Mouse (Mus musculus) liver, embryonic 14.5 days (tissue): ENCODE measurements around the gene Gm9508. TPM values are rescaled to one million over a fixed set of nuclear protein-coding genes. Genes with fewer than 3 reads are reported as not detected.

Experiments
- ATAC-seq: fragments of 200-750 bp; cut with Nextera tagmentation; 2 replicates; pipeline ENCODE4 v1.8.0; 2017; ENCODE audit warnings: moderate number of reproducible peaks, mild to moderate bottlenecking, moderate library complexity; ENCODE audit not compliant: insufficient read depth
- DNase-seq, 3 experiments: peaks; one replicate each; pipeline ENCODE4 v3.0.0-alpha.2; 2012 to 2013; ENCODE audit warnings: low read depth in 3 of 3, low spot score in 3 of 3
- H3K27ac ChIP-seq: fragments of 300-500 bp; sonication (generic); 2 replicates; pipeline ENCODE4 v1.5.1; 2014; ENCODE audit warnings: moderate library complexity, mild to moderate bottlenecking, control low read depth, inconsistent platforms
- H3K27me3 ChIP-seq: fragments of 300-500 bp; sonication (generic); 2 replicates; pipeline ENCODE4 v1.6.1; 2014; ENCODE audit warnings: mild to moderate bottlenecking, low read length, moderate library complexity; ENCODE audit not compliant: control insufficient read depth, insufficient read depth
- H3K36me3 ChIP-seq: fragments of 300-500 bp; sonication (generic); replicated peaks from 2 replicates; pipeline ENCODE4 v1.6.1; 2014; ENCODE audit warnings: low read depth; ENCODE audit not compliant: control insufficient read depth, insufficient read depth
- H3K4me1 ChIP-seq, 2 experiments: fragments of 200-500 bp in 1 of 2; fragments of 300-500 bp in 1 of 2; sonication (generic) in 1 of 2; replicated peaks; 2 replicates each; pipeline ENCODE4 v1.6.1; 2012 to 2014; ENCODE audit warnings: antibody characterized with exemption in 1 of 2, inconsistent platforms in 1 of 2, low read length in 1 of 2; ENCODE audit not compliant: control insufficient read depth in 2 of 2, insufficient read depth in 2 of 2
- H3K4me2 ChIP-seq: fragments of 300-500 bp; sonication (generic); 2 replicates; pipeline ENCODE4 v1.6.1; 2014; ENCODE audit warnings: low read depth, mild to moderate bottlenecking, control low read depth, moderate library complexity
- H3K4me3 ChIP-seq, 2 experiments: fragments of 200-500 bp in 1 of 2; fragments of 300-500 bp in 1 of 2; sonication (generic) in 1 of 2; 2 replicates each; pipeline ENCODE4 v1.5.1; 2012 to 2014; ENCODE audit warnings: low read depth in 2 of 2, low read length in 2 of 2, mild to moderate bottlenecking in 2 of 2, control low read depth in 1 of 2, inconsistent platforms in 1 of 2, moderate library complexity in 1 of 2; ENCODE audit not compliant: insufficient read depth in 1 of 2
- H3K9ac ChIP-seq: fragments of 300-500 bp; sonication (generic); replicated peaks from 2 replicates; pipeline ENCODE4 v1.6.1; 2014; ENCODE audit warnings: mild to moderate bottlenecking, control low read depth, moderate library complexity
- H3K9me3 ChIP-seq: fragments of 300-500 bp; sonication (generic); 2 replicates; pipeline ENCODE4 v1.6.1; 2016; ENCODE audit warnings: low read length, mixed read lengths; ENCODE audit not compliant: control insufficient read depth
- CTCF ChIP-seq: IDR thresholded peaks from 2 replicates; pipeline ENCODE4 v1.5.1; 2016; ENCODE audit warnings: antibody characterized with exemption, low read depth, control low read depth
- EP300 ChIP-seq: IDR thresholded peaks from 2 replicates; pipeline ENCODE4 v1.6.1; 2016; ENCODE audit warnings: antibody characterized with exemption, low read depth
- WGBS: fragments of 180-500 bp; shearing (Covaris S2); extraction: QIAGEN DNeasy Blood & Tissue Kit; methylation state at CpG from one replicate; pipeline ENCODE4 v1.1.7; 2014; ENCODE audit not compliant: insufficient replicate concordance; 5-methylcytosine and 5-hydroxymethylcytosine counted together
- polyA plus RNA-seq, 2 experiments: library from polyadenylated mRNA; depleted of rRNA in 1 of 2; stranded (reverse) in 1 of 2; unstranded in 1 of 2; fragments of >200 nt; fragmentation: Nextera tagmentation in 1 of 2; extraction: Ambion mirVana in 1 of 2; gene quantifications; 2 replicates each; pipeline versions ENCODE4 v1.2.1 to v1.2.3; 2012 to 2014

The Gm9508 gene
- polyA plus RNA-seq, 2 experiments = not detected

DNA sequence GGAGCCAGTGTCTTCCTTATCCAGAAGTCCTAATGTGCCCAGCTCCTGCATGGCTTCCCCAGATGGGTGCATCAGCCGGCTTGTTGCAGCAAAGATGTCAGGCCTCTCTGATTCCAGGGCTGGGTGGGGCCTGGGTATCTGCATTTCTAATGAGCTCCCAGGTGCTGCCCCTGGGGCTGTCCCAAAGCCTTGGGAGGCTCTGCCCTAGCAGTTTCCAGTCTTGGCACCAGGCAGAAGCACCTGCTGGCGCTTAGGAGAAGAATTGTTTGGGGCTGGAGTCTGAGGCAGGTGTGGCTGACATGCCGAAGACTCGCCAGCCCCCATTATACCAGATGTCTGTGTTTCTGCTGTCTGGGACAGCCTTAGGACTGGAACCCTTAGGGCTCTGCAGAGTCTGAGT, 26.3 kb downstream of the Gm9508 start:
- no peak overlapping the region for H3K4me3 ChIP-seq
- no peak overlapping the region for H3K27ac ChIP-seq
- H3K36me3 ChIP-seq = no peaks in the 10 kb centered on the region
- TF ChIP-seq EP300 (no peak), CTCF (no peak)
- peaks cover 4% of the 10 kb centered on the region for H3K27me3 ChIP-seq
- peaks cover 13 to 16% of the 10 kb centered on the region in 2 experiments for H3K4me1 ChIP-seq
- H3K9ac ChIP-seq = no peak overlapping the region
- 69% methylated on average over 4 of the region's 4 CpGs for WGBS
- DNase-seq (no peak), ATAC-seq (no peak)
- no peak overlapping the region for H3K4me2 ChIP-seq
- no peaks in the 10 kb centered on the region for H3K9me3 ChIP-seq

DNA sequence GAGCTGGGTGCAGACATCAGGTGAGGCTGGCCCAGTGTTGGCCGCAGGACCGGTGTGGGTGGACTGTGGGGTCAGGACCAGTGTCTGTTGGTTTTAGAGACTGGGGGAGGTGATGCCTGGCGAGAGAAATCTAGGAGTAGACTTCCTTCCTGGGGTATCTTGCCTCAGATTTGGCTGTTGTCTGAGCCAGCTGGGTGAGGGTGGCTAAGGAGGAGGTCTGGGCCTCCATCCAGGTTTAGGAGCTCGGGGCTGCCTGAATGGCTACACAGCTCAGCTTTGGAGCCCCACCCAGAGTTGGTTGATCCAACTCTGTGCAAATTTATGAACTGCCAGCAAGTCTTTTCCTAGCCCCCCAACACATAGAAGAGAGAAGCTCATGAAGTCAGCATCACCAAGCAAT, 29.6 kb downstream of the Gm9508 start:
- Histone ChIP-seq H3K27me3 (no peaks in the 10 kb centered on the region; the same call in none of the 2 replicates), H3K4me1 (peaks cover 13 to 16% of the 10 kb centered on the region in 2 experiments), H3K9me3 (no peaks in the 10 kb centered on the region), H3K36me3 (no peaks in the 10 kb centered on the region), H3K4me2 (no peak overlapping the region), H3K27ac (no peak overlapping the region), H3K9ac (no peak overlapping the region), H3K4me3 (no peak overlapping the region)
- 69% methylated on average over 4 of the region's 4 CpGs for WGBS
- ATAC-seq = no peak
- TF ChIP-seq EP300 (no peak), CTCF (no peak)
- no peak for DNase-seq

DNA sequence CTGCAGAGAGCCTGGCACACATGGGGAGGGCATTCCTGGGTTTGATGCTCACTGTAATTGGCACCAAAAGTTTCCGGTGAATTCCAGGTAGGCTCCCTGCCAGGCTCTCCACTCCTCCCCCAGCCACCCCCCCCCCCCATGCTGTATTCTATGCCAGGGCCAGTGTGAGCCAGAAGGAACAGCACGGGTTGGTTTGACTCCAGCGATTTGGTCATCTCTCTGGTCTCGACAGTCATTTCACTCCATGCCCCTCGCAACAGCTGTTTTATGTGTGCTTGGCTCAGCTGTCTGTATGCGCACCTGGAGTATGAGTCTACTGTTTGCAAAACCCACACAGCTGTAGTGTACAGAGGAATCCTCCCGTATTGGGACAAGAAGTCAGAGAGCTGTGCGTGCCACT, 30.7 kb downstream of the Gm9508 start:
- ATAC-seq (no peak), DNase-seq (no peak)
- 68% methylated on average over 8 of the region's 8 CpGs for WGBS
- Histone ChIP-seq H3K9me3 (no peaks in the 10 kb centered on the region), H3K4me1 (peaks cover 8 to 10% of the 10 kb centered on the region in 2 experiments), H3K4me3 (no peak overlapping the region), H3K27ac (no peak overlapping the region), H3K27me3 (no peaks in the 10 kb centered on the region; the same call in none of the 2 replicates), H3K36me3 (no peaks in the 10 kb centered on the region), H3K9ac (no peak overlapping the region), H3K4me2 (no peak overlapping the region)
- TF ChIP-seq CTCF (no peak), EP300 (no peak)

DNA sequence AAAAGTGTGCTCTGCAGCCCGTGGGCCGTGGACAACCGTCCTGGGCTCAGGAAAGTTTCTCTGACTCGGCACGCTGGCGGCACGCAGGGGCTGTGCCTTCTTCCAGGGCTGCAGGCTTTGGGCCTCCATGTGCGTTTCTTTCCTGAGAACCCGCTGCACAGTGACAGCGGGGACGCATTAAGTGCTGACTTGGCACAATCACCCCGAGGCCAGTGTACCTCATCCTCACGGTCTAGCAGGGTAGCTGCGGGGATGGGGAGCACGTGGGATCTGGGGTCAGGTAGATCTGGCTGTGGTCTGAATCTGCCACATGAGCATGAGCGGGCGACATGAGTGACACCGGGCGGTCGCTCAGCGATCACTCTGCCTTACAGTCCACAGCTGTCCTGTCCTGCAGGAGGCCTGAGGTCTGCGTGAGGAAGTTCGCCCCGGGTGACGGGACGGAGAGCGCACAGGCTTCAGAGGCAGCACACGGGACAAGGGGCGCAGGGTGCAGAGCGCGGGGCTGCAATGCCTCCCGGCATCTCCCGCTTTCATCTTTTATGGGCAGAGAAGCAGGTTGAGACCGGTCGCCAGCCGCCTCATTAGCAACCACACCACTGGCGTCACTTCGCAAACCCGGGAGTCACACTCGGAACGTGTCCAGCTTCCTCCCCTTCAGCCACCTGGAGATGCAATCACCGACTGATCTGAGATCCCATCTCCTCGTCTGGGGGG, 32.9 kb downstream of the Gm9508 start:
- Histone ChIP-seq H3K36me3 (no peaks in the 10 kb centered on the region), H3K4me2 (no peak overlapping the region), H3K9ac (no peak overlapping the region), H3K9me3 (no peaks in the 10 kb centered on the region), H3K27ac (no peak overlapping the region), H3K4me3 (no peak overlapping the region), H3K4me1 (no peaks in the 10 kb centered on the region), H3K27me3 (no peaks in the 10 kb centered on the region; the same call in none of the 2 replicates)
- DNase-seq (no peak), ATAC-seq (no peak)
- WGBS = 36% methylated on average over 43 of the region's 43 CpGs
- no peak for TF ChIP-seq CTCF
- no peak for TF ChIP-seq EP300

DNA sequence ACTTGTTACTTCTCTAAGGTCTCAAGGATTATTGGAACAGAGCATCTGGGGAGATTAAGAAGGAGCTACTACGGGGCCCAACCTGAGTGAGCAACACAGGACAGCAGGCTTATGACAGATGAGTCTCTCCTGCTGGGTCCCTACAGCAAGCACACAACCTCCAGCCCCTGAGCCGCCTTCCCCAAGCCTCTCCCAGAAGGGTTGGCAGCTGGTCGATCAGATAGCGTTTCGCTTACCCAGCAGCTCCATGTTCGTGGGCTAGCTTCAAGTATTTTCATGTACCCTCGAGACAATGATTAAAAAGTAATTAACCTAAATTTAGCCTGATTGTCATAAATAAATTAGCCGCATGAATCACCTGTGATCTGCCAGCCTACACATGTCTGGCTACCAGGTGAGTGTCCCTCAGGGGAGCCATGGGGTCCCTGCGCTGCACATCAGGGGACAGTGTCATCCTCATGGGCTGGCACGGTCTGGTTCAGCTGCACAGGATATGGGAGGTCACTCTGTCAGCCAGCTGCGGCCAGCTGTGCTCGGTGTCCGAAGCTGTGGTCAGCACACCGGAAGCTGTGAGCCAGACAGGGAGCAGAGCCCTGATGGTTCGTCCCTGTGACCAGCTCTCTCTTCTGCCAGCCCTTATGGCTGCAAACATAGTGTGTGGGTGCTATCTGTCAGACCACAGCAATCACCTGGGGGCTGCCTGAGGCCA, 38.6 kb downstream of the Gm9508 start:
- no peak overlapping the region for H3K4me2 ChIP-seq
- H3K27ac ChIP-seq = no peak overlapping the region
- H3K9ac ChIP-seq = no peak overlapping the region
- no peaks in the 10 kb centered on the region for H3K36me3 ChIP-seq
- ATAC-seq (no peak), DNase-seq (no peak)
- 44% methylated on average over 15 of the region's 15 CpGs for WGBS
- no peaks in the 10 kb centered on the region for H3K27me3 ChIP-seq
- TF ChIP-seq EP300 (no peak), CTCF (no peak)
- no peaks in the 10 kb centered on the region for H3K9me3 ChIP-seq
- no peak overlapping the region for H3K4me3 ChIP-seq
- no peaks in the 10 kb centered on the region for H3K4me1 ChIP-seq
